Mouse (Mus musculus) lung, adult 2 months (tissue): ENCODE data around the gene Gm49383. TPM values are rescaled to one million over a fixed set of nuclear protein-coding genes. Genes with fewer than 3 reads are reported as not detected.

Experiments used
- DNase-seq: peaks from one replicate; pipeline ENCODE4 v3.0.0; 2022
- H3K4me1 ChIP-seq: fragments of 200-500 bp; 2 replicates; pipeline ENCODE4 v1.6.1; 2011; ENCODE audit warnings: low read length; ENCODE audit not compliant: control insufficient read depth, insufficient read depth
- H3K4me3 ChIP-seq: fragments of 200-500 bp; replicated peaks from 2 replicates; pipeline ENCODE3; 2011; ENCODE audit warnings: low read depth, mild to moderate bottlenecking, control low read depth, low read length; ENCODE audit errors: extremely low read depth
- CTCF ChIP-seq: fragments of 200-500 bp; IDR thresholded peaks from 2 replicates; pipeline ENCODE4 v1.5.1; 2011; ENCODE audit warnings: mild to moderate bottlenecking, low read length, control low read depth; ENCODE audit not compliant: insufficient read depth
- POLR2A ChIP-seq: fragments of 200-500 bp; IDR thresholded peaks from 2 replicates; pipeline ENCODE4 v1.6.1; 2011; ENCODE audit warnings: low read depth, mild to moderate bottlenecking, control low read depth, low read length, borderline replicate concordance; ENCODE audit errors: extremely low read depth
- WGBS: fragments of 180-500 bp; shearing (Covaris S2); methylation state at CpG from one replicate; pipeline ENCODE4 v1.1.7; 2018; 5-methylcytosine and 5-hydroxymethylcytosine counted together
- polyA plus RNA-seq: library from polyadenylated mRNA; depleted of rRNA; stranded (reverse); fragments of >200 nt; gene quantifications from 2 replicates; pipeline ENCODE4 v1.2.3, GENCODE M21; 2012

Gene Gm49383
- polyA plus RNA-seq, 1 experiment, result 0.21 TPM

DNA sequence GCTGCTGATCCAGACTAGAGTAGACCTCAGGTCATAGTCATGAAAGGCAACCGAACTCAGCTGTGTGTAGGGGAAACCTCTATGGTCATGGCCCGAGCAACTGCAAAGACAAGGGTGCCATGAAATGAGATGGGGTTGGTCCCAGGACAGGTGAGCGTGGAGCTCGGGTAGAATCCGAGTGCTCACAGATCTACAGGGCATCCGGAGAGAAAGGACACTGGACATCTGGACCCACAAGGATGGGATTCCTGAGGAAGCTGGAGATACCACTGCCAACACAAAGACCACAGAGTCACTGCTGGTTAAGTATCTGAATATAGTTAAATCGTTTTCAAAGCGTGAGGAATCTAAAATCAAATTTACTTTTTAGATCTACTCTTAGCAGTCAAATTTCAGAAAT, 10.5 kb upstream of the Gm49383 start:
- WGBS, result 92% methylated on average over 8 of the region's 8 CpGs
- no peak for TF ChIP-seq POLR2A
- TF ChIP-seq CTCF, result no peak

GRCm38 (mm10) chr12:69204052-69204833, 7.3 kb upstream of the Gm49383 start, which contains the start of gene Gm49384:
Gene Gm49384 (minus strand): TSS chr12:69204267.
- no peak for DNase-seq
- WGBS, result 76% methylated on average over 16 of the region's 16 CpGs
- TF ChIP-seq POLR2A (no peak), CTCF (no peak)
- Histone ChIP-seq H3K4me3 (no peak within 1 kb of the TSS), H3K4me1 (no peaks in the 10 kb centered on the region)

More for the DNA sequence above, 10.5 kb upstream of the Gm49383 start:
- Histone ChIP-seq H3K4me3 (no peak overlapping the region), H3K4me1 (no peaks in the 10 kb centered on the region)
- no peak for DNase-seq

GRCm38 (mm10) chr12:69198985-69199384, 2.1 kb upstream of the Gm49383 start:
- no peak for DNase-seq
- Histone ChIP-seq H3K4me1 (peaks cover 3% of the 10 kb centered on the region), H3K4me3 (no peak overlapping the region)
- no peak for TF ChIP-seq POLR2A
- TF ChIP-seq CTCF, result no peak

GRCm38 (mm10) chr12:69198164-69198535, 1.2 kb upstream of the Gm49383 start, which contains the start of gene Dnaaf2:
Gene Dnaaf2 (minus strand): TSS chr12:69198429.
- DNase-seq, result no peak
- TF ChIP-seq POLR2A (no peak), CTCF (no peak)
- 1% methylated on average over 18 of the region's 18 CpGs for WGBS

GRCm38 (mm10) chr12:69197378-69198163, 667 bp upstream of the Gm49383 start:
- peak; percentile 59 for DNase-seq
- 1% methylated on average over 86 of the region's 94 CpGs for WGBS
- H3K4me1 ChIP-seq, result peaks cover 3% of the 10 kb centered on the region
- peak overlapping the region; percentile 86 for H3K4me3 ChIP-seq
- TF ChIP-seq CTCF, result no peak
- TF ChIP-seq POLR2A, result no peak

More at GRCm38 (mm10) chr12:69198164-69198535, 1.2 kb upstream of the Gm49383 start, which contains the start of gene Dnaaf2:
- Histone ChIP-seq H3K4me1 (peaks cover 3% of the 10 kb centered on the region), H3K4me3 (peak within 1 kb of the TSS; percentile 86)

DNA sequence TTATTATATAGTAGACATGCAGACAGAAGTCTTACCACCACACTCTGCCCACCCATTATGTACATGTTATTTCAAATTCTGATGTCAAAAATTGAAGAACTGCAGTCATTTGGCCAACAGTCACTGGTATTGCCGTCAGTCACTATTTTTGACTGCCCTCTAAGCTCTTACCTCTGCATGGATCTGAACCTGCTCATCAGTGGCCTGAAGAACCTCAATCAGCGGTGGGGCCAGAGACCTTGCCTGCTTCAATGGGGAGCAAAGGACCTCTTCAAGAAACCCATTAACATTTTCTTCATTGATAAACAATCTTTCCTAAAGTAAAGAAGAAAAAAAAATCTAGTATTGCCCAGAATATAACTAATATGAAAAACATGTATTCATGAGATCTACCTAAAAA, 4.3 kb downstream of the Gm49383 start:
- WGBS, result 92% methylated on average over 2 of the region's 2 CpGs
- TF ChIP-seq POLR2A (no peak), CTCF (no peak)
- Histone ChIP-seq H3K4me1 (no peaks in the 10 kb centered on the region), H3K4me3 (no peak overlapping the region)
- DNase-seq, result no peak

DNA sequence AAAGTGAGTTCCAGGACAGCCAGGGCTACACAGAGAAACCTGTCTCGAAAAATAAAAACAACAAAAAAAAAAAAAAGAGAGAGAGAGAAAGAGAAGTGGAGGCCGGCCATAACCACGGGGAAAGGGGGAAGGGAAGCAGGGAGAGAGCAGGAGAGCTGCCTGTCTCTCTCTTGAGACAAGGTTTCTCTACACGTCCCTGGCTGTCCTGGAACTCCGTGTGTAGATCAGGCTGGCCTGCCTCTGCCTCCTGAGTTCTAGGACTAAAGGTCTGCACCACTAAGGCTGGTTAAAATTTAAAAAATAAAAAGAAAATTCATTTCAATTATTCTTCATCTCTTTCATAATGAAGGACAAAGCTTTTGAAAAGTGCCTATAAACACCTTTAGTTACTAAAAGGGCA, 5.5 kb downstream of the Gm49383 start:
- no peak overlapping the region for H3K4me3 ChIP-seq
- no peak for DNase-seq
- 85% methylated on average over 5 of the region's 5 CpGs for WGBS
- no peak for TF ChIP-seq POLR2A
- no peak for TF ChIP-seq CTCF
- peaks cover 5% of the 10 kb centered on the region for H3K4me1 ChIP-seq

- WGBS, result 95% methylated on average over 1 of the region's 1 CpGs
Measured at GRCm38 (mm10) chr12:69190522-69190921, 6.4 kb downstream of the Gm49383 start.

DNA sequence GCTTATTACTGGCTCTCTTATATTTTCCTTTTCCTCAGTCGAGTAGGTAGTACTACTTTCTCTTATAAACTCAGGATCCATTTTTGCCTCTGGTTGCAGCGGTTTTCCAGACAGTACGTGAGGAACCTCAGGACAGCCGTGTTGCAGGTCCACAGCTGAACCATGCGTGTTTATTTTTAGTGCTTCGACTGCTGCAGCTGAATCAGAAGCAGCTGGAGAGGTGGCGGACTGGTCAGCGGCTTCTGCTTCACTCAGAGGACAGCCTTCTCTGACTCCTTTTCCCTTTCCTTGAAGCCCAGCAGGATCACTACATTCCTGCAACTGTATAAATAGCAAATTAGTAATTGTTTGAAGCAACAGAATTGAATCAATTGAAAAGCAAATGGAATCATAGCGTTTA, 6.8 kb downstream of the Gm49383 start:
- TF ChIP-seq POLR2A (no peak), CTCF (no peak)
- Histone ChIP-seq H3K4me3 (no peak overlapping the region), H3K4me1 (peaks cover 11% of the 10 kb centered on the region)
- 87% methylated on average over 9 of the region's 9 CpGs for WGBS
- DNase-seq, result no peak

More at GRCm38 (mm10) chr12:69190522-69190921, 6.4 kb downstream of the Gm49383 start:
- TF ChIP-seq POLR2A, result no peak
- no peak for TF ChIP-seq CTCF
- Histone ChIP-seq H3K4me3 (no peak overlapping the region), H3K4me1 (peaks cover 7% of the 10 kb centered on the region)
- DNase-seq, result no peak

DNA sequence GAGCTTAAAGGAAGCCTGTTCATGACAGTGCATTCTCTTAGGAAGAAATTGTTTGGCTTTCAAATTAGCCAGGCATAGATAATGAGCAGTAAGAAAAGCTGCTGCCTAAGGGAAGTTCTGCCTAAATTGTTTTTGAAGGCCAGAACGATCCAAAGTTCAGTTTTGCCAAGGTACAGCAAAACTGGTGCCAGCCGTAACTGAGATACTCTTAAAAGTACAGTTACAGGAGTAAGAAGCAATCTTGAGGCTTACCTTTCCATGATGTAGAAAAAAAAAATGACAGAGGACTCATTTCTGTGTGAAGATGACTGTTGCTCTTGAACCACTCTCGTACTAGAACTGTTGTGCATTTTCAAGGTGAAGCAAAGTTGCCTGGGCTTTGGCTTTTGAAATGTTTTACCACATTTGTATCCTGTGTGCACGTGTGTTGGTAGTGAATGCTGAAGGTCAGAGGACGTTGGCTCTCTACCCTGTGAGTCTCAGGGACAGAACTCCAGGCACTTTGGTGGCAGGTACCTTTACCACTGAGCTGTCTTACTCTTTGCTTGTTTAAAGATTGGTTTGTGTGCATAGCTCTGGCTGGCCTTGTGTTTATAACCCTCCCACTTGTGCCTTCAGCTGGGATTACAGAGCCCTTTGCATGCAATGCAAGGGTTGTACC, 10.0 kb downstream of the Gm49383 start:
- TF ChIP-seq CTCF (no peak), POLR2A (no peak)
- H3K4me1 ChIP-seq, result peaks cover 13% of the 10 kb centered on the region
- H3K4me3 ChIP-seq, result no peak overlapping the region
- WGBS, result 53% methylated on average over 5 of the region's 5 CpGs
- DNase-seq, result no peak
